Mouse (Mus musculus) lung, embryonic 14.5 days (tissue): ENCODE results near the gene Wnt4. TPM values are rescaled to one million over a fixed set of nuclear protein-coding genes. Genes with fewer than 3 reads are reported as not detected.

Source experiments
- ATAC-seq: fragments of 200-750 bp; cut with Nextera tagmentation; 2 replicates; pipeline ENCODE4 v1.8.0; 2017; ENCODE audit warnings: mild to moderate bottlenecking, moderate TSS enrichment, moderate library complexity; ENCODE audit not compliant: insufficient read depth
- DNase-seq: peaks from one replicate; pipeline ENCODE4 v3.0.0-alpha.2; 2015
- H3K27ac ChIP-seq: fragments of 300-500 bp; sonication (generic); 2 replicates; pipeline ENCODE4 v1.5.1; 2014; ENCODE audit warnings: low read depth, mild to moderate bottlenecking, moderate library complexity
- H3K27me3 ChIP-seq: fragments of 300-500 bp; sonication (generic); 2 replicates; pipeline ENCODE4 v1.6.1; 2014; ENCODE audit warnings: low read length, control low read depth; ENCODE audit not compliant: insufficient read depth
- H3K36me3 ChIP-seq: fragments of 300-500 bp; sonication (generic); 2 replicates; pipeline ENCODE4 v1.6.1; 2014; ENCODE audit warnings: control low read depth; ENCODE audit not compliant: insufficient read depth
- H3K4me1 ChIP-seq: fragments of 300-500 bp; sonication (generic); 2 replicates; pipeline ENCODE4 v1.6.1; 2014; ENCODE audit warnings: antibody characterized with exemption, control low read depth; ENCODE audit not compliant: insufficient read depth
- H3K4me2 ChIP-seq: fragments of 300-500 bp; sonication (generic); 2 replicates; pipeline ENCODE4 v1.6.1; 2014; ENCODE audit warnings: mild to moderate bottlenecking
- H3K4me3 ChIP-seq: fragments of 300-500 bp; sonication (generic); 2 replicates; pipeline ENCODE4 v1.5.1; 2014; ENCODE audit warnings: low read depth, low read length
- H3K9ac ChIP-seq: fragments of 300-500 bp; sonication (generic); 2 replicates; pipeline ENCODE4 v1.6.1; 2014
- H3K9me3 ChIP-seq: fragments of 300-500 bp; sonication (generic); 2 replicates; pipeline ENCODE4 v1.6.1; 2016; ENCODE audit warnings: low read depth, low read length, control low read depth
- CTCF ChIP-seq: IDR thresholded peaks from 2 replicates; pipeline ENCODE4 v1.5.1; 2016; ENCODE audit warnings: antibody characterized with exemption, low read depth
- WGBS: fragments of 180-500 bp; shearing (Covaris S2); extraction: QIAGEN DNeasy Blood & Tissue Kit; methylation state at CpG from one replicate; pipeline ENCODE4 v1.1.7; 2014; 5-methylcytosine and 5-hydroxymethylcytosine counted together
- polyA plus RNA-seq: library from polyadenylated mRNA; unstranded; fragments of >200 nt; fragmentation: Nextera tagmentation; extraction: Ambion mirVana; gene quantifications from 2 replicates; pipeline ENCODE4 v1.2.1, GENCODE M21; 2014

Wnt4 gene
- polyA plus RNA-seq, 1 experiment from 2014 or later: 1.3 TPM

GRCm38 (mm10) chr4:137279346-137279745, 2.1 kb downstream of the Wnt4 start:
- WGBS: 27% methylated on average over 5 of the region's 5 CpGs
- TF ChIP-seq CTCF: no peak
- H3K27ac ChIP-seq: no peak overlapping the region
- no peaks in the 10 kb centered on the region for H3K36me3 ChIP-seq
- H3K4me1 ChIP-seq: peaks cover 3% of the 10 kb centered on the region; the same call in 1 of the 2 replicates
- H3K9me3 ChIP-seq: no peaks in the 10 kb centered on the region
- no peak overlapping the region; the same call in 1 of the 2 replicates for H3K4me2 ChIP-seq
- H3K9ac ChIP-seq: no peak overlapping the region
- H3K27me3 ChIP-seq: peaks cover 88% of the 10 kb centered on the region
- no peak for ATAC-seq
- H3K4me3 ChIP-seq: no peak overlapping the region
- DNase-seq: peak; percentile 33

DNA sequence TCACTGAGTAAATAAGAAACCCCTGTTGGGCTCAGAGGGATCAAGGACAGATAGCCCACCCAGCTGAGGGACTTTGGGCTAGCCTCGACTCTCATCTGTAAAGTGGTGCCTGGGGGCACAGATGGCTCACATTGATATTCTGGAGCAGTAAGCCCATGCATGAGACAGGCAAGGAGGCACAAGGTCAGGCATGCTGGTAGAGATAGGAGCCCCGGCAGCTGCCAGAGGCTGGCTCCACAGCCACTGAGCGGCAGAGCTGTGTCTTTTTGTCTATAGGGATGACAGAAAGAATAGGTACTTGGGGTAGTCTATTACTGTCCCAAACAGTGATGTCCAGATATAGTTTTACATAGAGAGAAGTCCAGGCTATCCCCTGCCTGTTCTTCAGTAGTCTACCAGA, 4.0 kb downstream of the Wnt4 start:
- H3K27me3 ChIP-seq: peaks cover 76% of the 10 kb centered on the region
- H3K27ac ChIP-seq: no peak overlapping the region
- ATAC-seq (no peak), DNase-seq (no peak)
- H3K9ac ChIP-seq: no peak overlapping the region
- no peak for TF ChIP-seq CTCF
- WGBS: 70% methylated on average over 3 of the region's 3 CpGs
- H3K4me1 ChIP-seq: peaks cover 3% of the 10 kb centered on the region; the same call in 1 of the 2 replicates
- H3K4me2 ChIP-seq: no peak overlapping the region
- no peaks in the 10 kb centered on the region for H3K9me3 ChIP-seq
- H3K4me3 ChIP-seq: no peak overlapping the region
- H3K36me3 ChIP-seq: no peaks in the 10 kb centered on the region

DNA sequence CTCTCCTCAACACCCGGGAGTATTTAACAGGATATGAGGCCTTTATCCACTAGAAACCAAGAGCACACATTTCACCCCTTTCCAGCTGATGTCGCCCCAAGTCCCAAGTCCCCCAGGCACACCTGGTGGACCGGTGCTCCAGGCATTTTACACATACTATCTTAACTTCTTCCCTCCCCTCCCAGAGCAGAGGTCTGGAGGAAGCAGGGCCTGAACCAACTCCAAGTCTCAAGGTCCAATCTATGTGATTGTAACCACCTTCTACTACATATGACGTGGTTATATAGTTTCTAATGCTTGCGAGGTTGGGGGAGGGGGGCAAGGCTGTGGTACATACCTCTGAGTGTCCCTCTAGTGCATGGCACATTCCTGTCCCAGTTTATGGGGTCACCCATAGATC, 4.8 kb downstream of the Wnt4 start:
- no peak overlapping the region for H3K4me3 ChIP-seq
- 75% methylated on average over 5 of the region's 5 CpGs for WGBS
- no peak overlapping the region for H3K9ac ChIP-seq
- no peak for ATAC-seq
- H3K4me2 ChIP-seq: no peak overlapping the region
- peaks cover 3% of the 10 kb centered on the region; the same call in 1 of the 2 replicates for H3K4me1 ChIP-seq
- H3K36me3 ChIP-seq: no peaks in the 10 kb centered on the region
- H3K27ac ChIP-seq: no peak overlapping the region
- H3K27me3 ChIP-seq: peaks cover 69% of the 10 kb centered on the region
- H3K9me3 ChIP-seq: no peaks in the 10 kb centered on the region
- no peak for DNase-seq
- no peak for TF ChIP-seq CTCF

GRCm38 (mm10) chr4:137282584-137283406, 5.5 kb downstream of the Wnt4 start:
- Histone ChIP-seq H3K4me1 (peaks cover 3% of the 10 kb centered on the region; the same call in 1 of the 2 replicates), H3K9ac (no peak overlapping the region), H3K27ac (no peak overlapping the region), H3K36me3 (no peaks in the 10 kb centered on the region), H3K27me3 (peaks cover 65% of the 10 kb centered on the region), H3K4me3 (no peak overlapping the region), H3K4me2 (peak overlapping the region; percentile 12; the same call in 1 of the 2 replicates), H3K9me3 (no peaks in the 10 kb centered on the region)
- WGBS: 6% methylated on average over 17 of the region's 17 CpGs
- DNase-seq (peak; percentile 60), ATAC-seq (no peak)
- TF ChIP-seq CTCF: no peak

- Histone ChIP-seq H3K4me3 (no peak overlapping the region), H3K9me3 (no peaks in the 10 kb centered on the region), H3K27ac (no peak overlapping the region), H3K4me2 (0 out of 2 replicates have a peak overlapping the region, but pooled peaks have one; percentile 12), H3K36me3 (no peaks in the 10 kb centered on the region), H3K27me3 (peaks cover 60% of the 10 kb centered on the region), H3K9ac (no peak overlapping the region), H3K4me1 (peaks cover 3% of the 10 kb centered on the region; the same call in 1 of the 2 replicates)
- ATAC-seq (no peak), DNase-seq (no peak)
- TF ChIP-seq CTCF: no peak
- WGBS: 14% methylated on average over 4 of the region's 4 CpGs
These were observed 6.1 kb downstream of the Wnt4 start for GRCm38 (mm10) chr4:137283407-137283732.

DNA sequence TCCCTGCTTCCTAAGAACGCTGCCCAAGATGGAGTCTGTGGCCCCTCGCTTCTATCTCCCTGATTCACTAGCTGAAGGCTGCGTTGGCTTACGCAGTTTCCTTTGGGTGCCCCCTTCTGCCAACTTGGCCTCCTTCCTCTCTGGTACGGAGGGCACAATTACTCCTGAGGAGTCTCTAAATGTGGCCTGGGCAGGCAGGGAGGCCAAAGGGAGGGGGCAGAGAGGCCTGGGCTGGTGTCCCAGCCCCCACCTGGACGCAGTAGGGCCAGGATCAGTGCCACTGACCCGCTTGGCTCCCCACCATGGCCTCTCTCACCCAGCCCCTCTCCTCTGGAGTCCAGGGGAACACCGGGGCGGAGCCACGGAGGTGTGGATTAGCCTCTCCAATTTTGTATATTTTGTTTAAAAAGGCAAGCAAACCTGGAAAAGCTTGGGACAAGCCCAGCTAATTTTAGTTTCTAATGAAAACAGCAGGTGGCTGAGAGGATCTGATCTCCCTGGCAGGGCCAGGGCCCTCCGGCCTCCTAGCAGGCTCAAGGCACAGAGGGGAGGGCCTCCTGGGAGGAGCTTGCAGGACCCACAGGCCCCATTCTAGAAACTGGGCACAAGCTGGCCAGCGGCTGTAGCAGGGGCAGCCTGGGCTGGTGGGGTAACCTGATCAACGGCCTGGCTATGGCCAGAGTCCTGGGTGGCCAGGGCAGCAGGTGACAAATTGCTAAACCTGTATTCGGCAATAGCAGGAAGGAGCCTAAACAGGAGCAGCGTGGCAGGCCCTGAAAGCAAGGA, 8.8 kb downstream of the Wnt4 start:
- Histone ChIP-seq H3K27ac (no peak overlapping the region), H3K36me3 (no peaks in the 10 kb centered on the region), H3K4me1 (peaks cover 3% of the 10 kb centered on the region; the same call in 1 of the 2 replicates), H3K4me3 (no peak overlapping the region), H3K9ac (no peak overlapping the region), H3K4me2 (no peak overlapping the region), H3K9me3 (no peaks in the 10 kb centered on the region), H3K27me3 (peaks cover 36% of the 10 kb centered on the region)
- DNase-seq: no peak
- TF ChIP-seq CTCF: no peak
- ATAC-seq: no peak
- WGBS: 72% methylated on average over 15 of the region's 15 CpGs

GRCm38 (mm10) chr4:137286662-137286953, 9.3 kb downstream of the Wnt4 start:
- DNase-seq: no peak
- no peak for ATAC-seq

More at GRCm38 (mm10) chr4:137286662-137286953, 9.3 kb downstream of the Wnt4 start:
- no peak for TF ChIP-seq CTCF
- peaks cover 3% of the 10 kb centered on the region; the same call in 1 of the 2 replicates for H3K4me1 ChIP-seq
- H3K36me3 ChIP-seq: no peaks in the 10 kb centered on the region
- no peak overlapping the region for H3K9ac ChIP-seq
- H3K27me3 ChIP-seq: peaks cover 30% of the 10 kb centered on the region
- 38% methylated on average over 8 of the region's 8 CpGs for WGBS
- no peaks in the 10 kb centered on the region for H3K9me3 ChIP-seq
- no peak overlapping the region for H3K4me3 ChIP-seq
- H3K27ac ChIP-seq: no peak overlapping the region
- H3K4me2 ChIP-seq: no peak overlapping the region
